Mouse (Mus musculus) hindbrain, embryonic 16.5 days (tissue): ENCODE results near the gene Arid2. TPM values are rescaled to one million over a fixed set of nuclear protein-coding genes. Genes with fewer than 3 reads are reported as not detected.

ENCODE experiments used
- ATAC-seq: fragments of 200-750 bp; cut with Nextera tagmentation; 2 replicates; pipeline ENCODE4 v1.8.0; 2017; ENCODE audit warnings: moderate TSS enrichment, moderate library complexity
- H3K27ac ChIP-seq: fragments of 300-500 bp; sonication (generic); 2 replicates; pipeline ENCODE4 v1.5.1; 2014; ENCODE audit warnings: low read depth, mild to moderate bottlenecking, control low read depth, low read length, moderate library complexity
- H3K27me3 ChIP-seq: fragments of 300-500 bp; sonication (generic); replicated peaks from 2 replicates; pipeline ENCODE4 v1.6.1; 2014; ENCODE audit warnings: low read length; ENCODE audit not compliant: control insufficient read depth, insufficient read depth
- H3K36me3 ChIP-seq: fragments of 300-500 bp; sonication (generic); 2 replicates; pipeline ENCODE4 v1.6.1; 2014; ENCODE audit warnings: mild to moderate bottlenecking, low read length, moderate library complexity, mixed read lengths; ENCODE audit not compliant: control insufficient read depth, insufficient read depth
- H3K4me1 ChIP-seq: fragments of 300-500 bp; sonication (generic); 2 replicates; pipeline ENCODE4 v1.6.1; 2014; ENCODE audit warnings: low read depth, low read length; ENCODE audit not compliant: control insufficient read depth, insufficient read depth
- H3K4me2 ChIP-seq: fragments of 300-500 bp; sonication (generic); 2 replicates; pipeline ENCODE4 v1.6.1; 2014; ENCODE audit warnings: mild to moderate bottlenecking, low read length, control low read depth, moderate library complexity
- H3K4me3 ChIP-seq: fragments of 300-500 bp; sonication (generic); 2 replicates; pipeline ENCODE4 v1.5.1; 2014; ENCODE audit warnings: mild to moderate bottlenecking, low read length, control low read depth, moderate library complexity
- H3K9ac ChIP-seq: fragments of 300-500 bp; sonication (generic); 2 replicates; pipeline ENCODE4 v1.6.1; 2014; ENCODE audit warnings: low read depth, mild to moderate bottlenecking, control low read depth, low read length, moderate library complexity
- H3K9me3 ChIP-seq: fragments of 300-500 bp; sonication (generic); 2 replicates; pipeline ENCODE4 v1.6.1; 2014; ENCODE audit warnings: mild to moderate bottlenecking, low read length, moderate library complexity; ENCODE audit not compliant: control insufficient read depth
- WGBS: fragments of 180-500 bp; shearing (Covaris S2); extraction: QIAGEN DNeasy Blood & Tissue Kit; methylation state at CpG from one replicate; pipeline ENCODE4 v1.1.7; 2014; 5-methylcytosine and 5-hydroxymethylcytosine counted together
- polyA plus RNA-seq: library from polyadenylated mRNA; unstranded; fragments of >200 nt; fragmentation: Nextera tagmentation; extraction: Ambion mirVana; gene quantifications from 2 replicates; pipeline ENCODE4 v1.2.1, GENCODE M21; 2015

Arid2 gene
- polyA plus RNA-seq, 1 experiment from 2014 or later = 15.0 TPM

GRCm38 (mm10) chr15:96268610-96269009 lies 18.7 kb upstream of the Arid2 start:
- WGBS = 85% methylated on average over 9 of the region's 9 CpGs
- no peak overlapping the region for H3K9ac ChIP-seq
- no peak for ATAC-seq
- no peak overlapping the region for H3K27ac ChIP-seq
- no peaks in the 10 kb centered on the region for H3K4me1 ChIP-seq
- peaks cover 17% of the 10 kb centered on the region for H3K36me3 ChIP-seq
- no peak overlapping the region for H3K4me2 ChIP-seq
- H3K4me3 ChIP-seq = no peak overlapping the region
- H3K27me3 ChIP-seq = no peaks in the 10 kb centered on the region
- H3K9me3 ChIP-seq = peaks cover 8% of the 10 kb centered on the region

GRCm38 (mm10) chr15:96269402-96269801 lies 17.9 kb upstream of the Arid2 start:
- Histone ChIP-seq H3K27ac (no peak overlapping the region), H3K9me3 (peaks cover 8% of the 10 kb centered on the region), H3K4me2 (no peak overlapping the region), H3K27me3 (no peaks in the 10 kb centered on the region), H3K36me3 (peaks cover 17% of the 10 kb centered on the region), H3K9ac (no peak overlapping the region), H3K4me3 (no peak overlapping the region), H3K4me1 (no peaks in the 10 kb centered on the region)
- no peak for ATAC-seq
- 98% methylated on average over 4 of the region's 4 CpGs for WGBS

- Histone ChIP-seq H3K36me3 (peaks cover 17% of the 10 kb centered on the region), H3K9me3 (peaks cover 8% of the 10 kb centered on the region), H3K4me1 (no peaks in the 10 kb centered on the region), H3K4me2 (no peak overlapping the region), H3K27ac (no peak overlapping the region), H3K9ac (no peak overlapping the region), H3K4me3 (no peak overlapping the region), H3K27me3 (no peaks in the 10 kb centered on the region)
- WGBS = 91% methylated on average over 10 of the region's 10 CpGs
- no peak for ATAC-seq
Measured at GRCm38 (mm10) chr15:96270272-96270880, 16.9 kb upstream of the Arid2 start.

GRCm38 (mm10) chr15:96272356-96272755 lies 15.0 kb upstream of the Arid2 start:
- no peak for ATAC-seq

GRCm38 (mm10) chr15:96274341-96274740 lies 13.0 kb upstream of the Arid2 start:
- Histone ChIP-seq H3K27me3 (no peaks in the 10 kb centered on the region), H3K9ac (no peak overlapping the region), H3K4me1 (no peaks in the 10 kb centered on the region; the same call in 1 of the 2 replicates), H3K36me3 (peaks cover 3% of the 10 kb centered on the region; the same call in 1 of the 2 replicates), H3K27ac (no peak overlapping the region), H3K4me3 (no peak overlapping the region), H3K4me2 (no peak overlapping the region), H3K9me3 (no peaks in the 10 kb centered on the region)
- WGBS = 95% methylated on average over 2 of the region's 2 CpGs
- ATAC-seq = no peak

More at GRCm38 (mm10) chr15:96272356-96272755, 15.0 kb upstream of the Arid2 start:
- Histone ChIP-seq H3K36me3 (peaks cover 6% of the 10 kb centered on the region), H3K9me3 (0 out of 2 replicates have a peak, but pooled peaks cover under 1% of the 10 kb centered on the region), H3K4me3 (no peak overlapping the region), H3K27me3 (no peaks in the 10 kb centered on the region), H3K4me1 (no peaks in the 10 kb centered on the region; the same call in 1 of the 2 replicates), H3K27ac (no peak overlapping the region), H3K4me2 (no peak overlapping the region), H3K9ac (no peak overlapping the region)
- WGBS = 89% methylated on average over 11 of the region's 11 CpGs

GRCm38 (mm10) chr15:96275198-96275597 lies 12.1 kb upstream of the Arid2 start:
- Histone ChIP-seq H3K4me3 (no peak overlapping the region), H3K27me3 (no peaks in the 10 kb centered on the region), H3K9me3 (no peaks in the 10 kb centered on the region), H3K4me1 (no peaks in the 10 kb centered on the region; the same call in 1 of the 2 replicates), H3K36me3 (peaks cover 5% of the 10 kb centered on the region; the same call in 1 of the 2 replicates), H3K4me2 (no peak overlapping the region), H3K9ac (no peak overlapping the region), H3K27ac (no peak overlapping the region)
- WGBS = 75% methylated on average over 2 of the region's 2 CpGs
- ATAC-seq = no peak

GRCm38 (mm10) chr15:96275810-96276493 lies 11.4 kb upstream of the Arid2 start:
- Histone ChIP-seq H3K9ac (no peak overlapping the region), H3K27ac (no peak overlapping the region), H3K4me3 (no peak overlapping the region), H3K27me3 (no peaks in the 10 kb centered on the region), H3K4me1 (peaks cover 2% of the 10 kb centered on the region; the same call in 1 of the 2 replicates), H3K9me3 (no peaks in the 10 kb centered on the region), H3K36me3 (peaks cover 5% of the 10 kb centered on the region; the same call in 1 of the 2 replicates), H3K4me2 (no peak overlapping the region)
- ATAC-seq = no peak
- WGBS = 84% methylated on average over 9 of the region's 9 CpGs

- H3K27me3 ChIP-seq = no peaks in the 10 kb centered on the region
- 87% methylated on average over 4 of the region's 4 CpGs for WGBS
- no peak overlapping the region for H3K4me2 ChIP-seq
- H3K9ac ChIP-seq = no peak overlapping the region
- no peak overlapping the region for H3K27ac ChIP-seq
- peaks cover 8% of the 10 kb centered on the region for H3K4me1 ChIP-seq
- H3K9me3 ChIP-seq = no peaks in the 10 kb centered on the region
- H3K4me3 ChIP-seq = no peak overlapping the region
- ATAC-seq = no peak
- H3K36me3 ChIP-seq = peaks cover 5% of the 10 kb centered on the region; the same call in 1 of the 2 replicates
Measured at GRCm38 (mm10) chr15:96277061-96277460, 10.3 kb upstream of the Arid2 start.

- Histone ChIP-seq H3K36me3 (peaks cover 5% of the 10 kb centered on the region; the same call in 1 of the 2 replicates), H3K4me1 (peaks cover 14% of the 10 kb centered on the region), H3K27me3 (no peaks in the 10 kb centered on the region), H3K9me3 (no peaks in the 10 kb centered on the region), H3K9ac (no peak overlapping the region), H3K4me3 (no peak overlapping the region), H3K27ac (no peak overlapping the region), H3K4me2 (peak overlapping the region; percentile 74)
- ATAC-seq = no peak
- 89% methylated on average over 5 of the region's 5 CpGs for WGBS
Measured at GRCm38 (mm10) chr15:96281236-96281635, 6.1 kb upstream of the Arid2 start.
